Mouse (Mus musculus) liver, embryonic 14.5 days (tissue): ENCODE measurements around the gene Gm20431.

ENCODE experiments used
- CTCF ChIP-seq: IDR thresholded peaks from 2 replicates; pipeline ENCODE4 v1.5.1; 2016; ENCODE audit warnings: antibody characterized with exemption, low read depth, control low read depth
- EP300 ChIP-seq: IDR thresholded peaks from 2 replicates; pipeline ENCODE4 v1.6.1; 2016; ENCODE audit warnings: antibody characterized with exemption, low read depth

- TF ChIP-seq EP300 (no peak), CTCF (no peak; the same call in 1 of the 2 replicates)
Measured at GRCm38 (mm10) chr2:167630421-167630820, 30.9 kb downstream of the Gm20431 start.
